Mouse (Mus musculus): ENCODE measurements at regions not wholly inside any gene's neighbourhood (a gene's known extent, or its start where the extent isn't known, plus 50 kb on each side); places are given as distances from the start of the nearest gene placed in this dataset. TPM values are rescaled to one million over a fixed set of nuclear protein-coding genes. Genes with fewer than 3 reads are reported as not detected.

GRCm38 (mm10) chr8:109438531-109438930 lies 55.3 kb upstream of the Pmfbp1 start:
- ATAC-seq (ENCODE audit: low FRiP score, low TSS enrichment) = no peak
- no peak overlapping the region for H3K9ac ChIP-seq (replicated peaks; ENCODE audit: low read length)
- H3K27me3 ChIP-seq (ENCODE audit: insufficient read depth, low read length) = no peaks in the 10 kb centered on the region
- H3K36me3 ChIP-seq (ENCODE audit: insufficient read depth, low read length) = no peaks in the 10 kb centered on the region
- WGBS = 90% methylated on average over 7 of the region's 7 CpGs
- no peaks in the 10 kb centered on the region for H3K9me3 ChIP-seq (ENCODE audit: low read length)
- no peak overlapping the region for H3K4me2 ChIP-seq (replicated peaks; ENCODE audit: low read depth, low read length)
- H3K4me1 ChIP-seq (ENCODE audit: insufficient read depth, low read length) = peaks cover 5% of the 10 kb centered on the region; the same call in 1 of the 2 replicates
- H3K4me3 ChIP-seq (ENCODE audit: low read length) = no peak overlapping the region
- H3K27ac ChIP-seq (ENCODE audit: low read length) = no peak overlapping the region

Small RNAs in the stretch of these regions (microRNA-seq; reads per million reads assigned to microRNA genes)
- gene Gm23163 = not detected
